Mouse (Mus musculus): Measurements from ENCODE around the gene Sytl1.

DNA sequence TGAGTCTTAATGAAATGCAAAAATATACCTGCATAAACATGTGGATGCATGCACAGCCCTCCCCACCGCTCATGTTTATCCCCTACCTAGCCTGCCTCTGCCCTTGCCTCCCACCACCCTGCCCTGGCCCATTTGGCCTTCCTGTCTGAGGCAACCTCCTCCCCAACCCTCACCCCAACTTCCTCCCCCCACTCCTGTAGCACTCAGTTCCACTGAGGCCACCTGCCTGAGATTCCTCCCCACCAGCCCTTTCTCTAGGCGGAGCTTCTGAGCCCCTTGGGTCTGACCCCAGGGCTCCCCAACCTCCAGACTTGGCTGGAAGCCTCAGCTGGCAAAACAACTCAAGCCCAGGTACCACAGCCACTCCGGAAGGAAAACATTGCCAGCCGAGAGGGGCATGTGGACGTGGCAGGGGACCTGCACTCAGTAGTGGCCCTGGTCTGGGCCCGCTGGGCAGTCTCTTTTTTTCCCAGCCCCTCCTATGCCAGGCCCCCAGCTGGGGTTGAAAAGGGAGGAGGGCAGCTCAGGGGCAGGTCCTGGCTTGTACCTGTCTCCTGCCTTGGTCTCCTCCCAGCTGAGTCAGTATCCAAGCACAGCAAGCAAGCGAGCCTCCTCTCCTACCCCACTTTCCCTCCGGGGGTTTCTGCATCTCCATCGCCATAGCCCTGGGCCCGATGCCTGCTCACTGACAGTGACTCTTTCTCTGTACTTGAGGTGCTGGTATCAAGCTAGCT, 1.1 kb downstream of the Sytl1 start:
- TF ChIP-seq POLR2A (IDR thresholded peaks at IDR 0.05; ENCODE audit: borderline replicate concordance, low read depth, low read length) (no peak), CTCF (IDR thresholded peaks at IDR 0.05; ENCODE audit: low read depth, low read length) (no peak)

All from bone marrow macrophage, adult 2 months (primary cell).